ENCODE assay signal across 17 mouse cellular contexts in genomic region chr1:134080881-134081450, GRCm38 (mm10). TPM values are rescaled to one million over a fixed set of nuclear protein-coding genes. Genes with fewer than 3 reads are reported as not detected.
A peak's percentile ranks its signal among the peaks of the same experiment; 100 is the strongest.
DNase-seq lines count a peak whose midpoint lies in the region; ATAC-seq and TF ChIP-seq lines count a peak whose summit lies in the region.
"Had no signal": no experiment of that assay in that cellular context is flagged by ENCODE, and none has a peak within 500 bp of the region (broad histone marks: within the 10 kb centered on the region; RNA-seq: fewer than 3 reads in every experiment).

No protein-coding gene starts in this region.

- H3K4me2 ChIP-seq in kidney, embryonic 16.5 days (replicated peaks; ENCODE audit: low read depth, low read length) = no peak overlapping the region
- H3K4me2 ChIP-seq in lung, embryonic 15.5 days = no peak overlapping the region
- H3K4me2 ChIP-seq: neural tube, embryonic 12.5 days; stomach, embryonic 15.5 days had no signal

- no peak for TF ChIP-seq POLR2A in heart, adult 2 months (IDR thresholded peaks at IDR 0.05; ENCODE audit: insufficient read depth, low read depth, low read length)
- no peak for TF ChIP-seq POLR2A in kidney, adult 2 months (IDR thresholded peaks at IDR 0.05; ENCODE audit: low read depth, low read length)

- no peak for TF ChIP-seq CTCF in heart, adult 2 months (IDR thresholded peaks at IDR 0.05)
- no peak for TF ChIP-seq CTCF in kidney, adult 2 months (conservative IDR thresholded peaks at IDR 0.05; ENCODE audit: insufficient read depth, insufficient read length, low read depth, low read length)

- no peaks in the 10 kb centered on the region for H3K27me3 ChIP-seq in heart, adult 2 months (ENCODE audit: control insufficient read depth, insufficient read depth, low read length)
- H3K27me3 ChIP-seq in kidney, adult 2 months (replicated peaks; ENCODE audit: control insufficient read depth, insufficient read depth, low read length) = no peaks in the 10 kb centered on the region
- no peaks in the 10 kb centered on the region for H3K27me3 ChIP-seq in kidney, embryonic 16.5 days (ENCODE audit: insufficient read depth, low read length)
- no peaks in the 10 kb centered on the region for H3K27me3 ChIP-seq in lung, embryonic 15.5 days
- H3K27me3 ChIP-seq: neural tube, embryonic 12.5 days; stomach, embryonic 15.5 days had no signal

- H3K27ac ChIP-seq in heart, adult 2 months = peak overlapping the region; percentile 99
- H3K27ac ChIP-seq in kidney, adult 2 months (ENCODE audit: insufficient read depth, low read depth, low read length) = peak overlapping the region; percentile 21; the same call in 1 of the 2 replicates
- H3K27ac ChIP-seq in kidney, embryonic 16.5 days (ENCODE audit: low read length) = no peak overlapping the region
- peak overlapping the region; percentile 5; the same call in 1 of the 2 replicates for H3K27ac ChIP-seq in lung, embryonic 15.5 days

- peaks cover 2% of the 10 kb centered on the region for H3K79me2 ChIP-seq in heart, adult 2 months (replicated peaks; ENCODE audit: control insufficient read depth, insufficient read depth, low read length)

- no peak for ATAC-seq in kidney, embryonic 16.5 days (ENCODE audit: low FRiP score, low TSS enrichment)
- ATAC-seq in lung, embryonic 15.5 days (ENCODE audit: borderline replicate concordance, extremely low read depth, low FRiP score, low TSS enrichment) = no peak

- H3K4me1 ChIP-seq in heart, adult 2 months (ENCODE audit: control insufficient read depth, insufficient read depth, low read length) = peaks cover 33% of the 10 kb centered on the region
- peaks cover 14% of the 10 kb centered on the region; the same call in 1 of the 2 replicates for H3K4me1 ChIP-seq in kidney, adult 2 months (ENCODE audit: control insufficient read depth, insufficient read depth, low read length)
- H3K4me1 ChIP-seq in kidney, embryonic 16.5 days (ENCODE audit: insufficient read depth, low read length) = peaks cover 35% of the 10 kb centered on the region
- H3K4me1 ChIP-seq in lung, embryonic 15.5 days = peaks cover 68% of the 10 kb centered on the region

- H3K36me3 ChIP-seq in heart, adult 2 months (ENCODE audit: control insufficient read depth, insufficient read depth, low read length) = peaks cover 13% of the 10 kb centered on the region
- peaks cover 2% of the 10 kb centered on the region; the same call in 1 of the 2 replicates for H3K36me3 ChIP-seq in kidney, adult 2 months (ENCODE audit: control insufficient read depth, insufficient read depth, low read length)
- H3K36me3 ChIP-seq in kidney, embryonic 16.5 days (ENCODE audit: insufficient read depth, low read length) = no peaks in the 10 kb centered on the region; the same call in 1 of the 2 replicates
- H3K36me3 ChIP-seq in lung, embryonic 15.5 days = peaks cover 3% of the 10 kb centered on the region
- H3K36me3 ChIP-seq: stomach, embryonic 15.5 days had no signal

- WGBS in heart, adult 2 months = 61% methylated on average over 5 of the region's 5 CpGs
- WGBS in kidney, adult 2 months = 51% methylated on average over 5 of the region's 5 CpGs
- WGBS in kidney, embryonic 16.5 days = 80% methylated on average over 5 of the region's 5 CpGs
- WGBS in lung, embryonic 15.5 days = 71% methylated on average over 5 of the region's 5 CpGs

- intact Hi-C loops in heart, adult 2 months (cut with DNase I) = loop anchor here (1.0 kb wide), 1 partner anchor 11 kb away; no protein-coding TSS in a partner anchor

- H3K9ac ChIP-seq in heart, adult 2 months (ENCODE audit: low read depth, low read length) = no peak overlapping the region
- no peak overlapping the region for H3K9ac ChIP-seq in kidney, embryonic 16.5 days (replicated peaks; ENCODE audit: low read length)
- H3K9ac ChIP-seq in lung, embryonic 15.5 days = no peak overlapping the region
- H3K9ac ChIP-seq: neural tube, embryonic 12.5 days; stomach, embryonic 15.5 days had no signal

- peak; percentile 34 to 36 for DNase-seq in heart, adult 2 months
- no peak for DNase-seq in heart, postnatal 4 days
- DNase-seq in kidney, adult 2 months = peak; percentile 66
- DNase-seq in lung, postnatal 4 days = no peak
- DNase-seq in Muller cell, postnatal 12 days (ENCODE audit: inconsistent ontology term) = no peak
- DNase-seq: gastrocnemius, postnatal 14 days; kidney, postnatal 14 days; lung, postnatal 36 days; spleen, adult 18-20 months had no signal

- no peak overlapping the region for H3K4me3 ChIP-seq in heart, adult 2 months
- H3K4me3 ChIP-seq in kidney, adult 2 months (ENCODE audit: insufficient read depth, low read depth, low read length) = no peak overlapping the region
- no peak overlapping the region for H3K4me3 ChIP-seq in kidney, embryonic 16.5 days (ENCODE audit: low read length)
- H3K4me3 ChIP-seq in lung, embryonic 15.5 days = no peak overlapping the region
- H3K4me3 ChIP-seq: neural tube, embryonic 12.5 days; stomach, embryonic 15.5 days had no signal

- 0 out of 2 replicates have a peak, but pooled peaks have one; percentile 28 for TF ChIP-seq EP300 in heart, adult 2 months (IDR thresholded peaks at IDR 0.05; ENCODE audit: insufficient read depth, low read depth, low read length)

- no peaks in the 10 kb centered on the region for H3K9me3 ChIP-seq in kidney, embryonic 16.5 days (ENCODE audit: low read length)
- H3K9me3 ChIP-seq in lung, embryonic 15.5 days = no peaks in the 10 kb centered on the region
- H3K9me3 ChIP-seq: midbrain, embryonic 10.5 days; neural tube, embryonic 12.5 days; stomach, embryonic 15.5 days had no signal

RNA-seq across cellular contexts. Expression of gene Btg2, which starts 2.0 kb away (rescaled TPM):
- 10 to 100 TPM; 29.9 to 31.0 TPM for total RNA-seq in heart, adult 2 months (2021)
- polyA plus RNA-seq in heart, adult 2 months (2012; rRNA removed) = 33.5 and 35.9 TPM in 2 replicates
- total RNA-seq in heart, postnatal 4 days (2021) = 10 to 100 TPM; 27.5 to 36.2 TPM
- 20.3 and 23.7 TPM in 2 replicates for polyA plus RNA-seq in kidney, adult 2 months (2012; rRNA removed)
- polyA plus RNA-seq in kidney, embryonic 16.5 days (2015; fragmentation: Nextera tagmentation; extraction: Ambion mirVana) = 36.2 and 38.2 TPM in 2 replicates
- polyA plus RNA-seq in lung, embryonic 15.5 days (2015; fragmentation: Nextera tagmentation; extraction: Ambion mirVana) = 111 and 115 TPM in 2 replicates

RNA-seq across cellular contexts. Expression of gene Chit1, which starts 30.1 kb away (rescaled TPM):
- total RNA-seq in heart, adult 2 months (2021) = not detected
- polyA plus RNA-seq in heart, adult 2 months (2012; rRNA removed) = 0.16 TPM in 1 of 2 replicates, not detected in the other
- total RNA-seq in heart, postnatal 4 days (2021) = not detected
- polyA plus RNA-seq in kidney, adult 2 months (2012; rRNA removed) = not detected in 2 replicates
- 0.17 and 0.21 TPM in 2 replicates for polyA plus RNA-seq in kidney, embryonic 16.5 days (2015; fragmentation: Nextera tagmentation; extraction: Ambion mirVana)
- polyA plus RNA-seq in lung, embryonic 15.5 days (2015; fragmentation: Nextera tagmentation; extraction: Ambion mirVana) = 0.19 and 0.35 TPM in 2 replicates
- total RNA-seq: adrenal gland, postnatal 4 days; gastrocnemius, postnatal 14 days had no signal
- polyA plus RNA-seq: forebrain, embryonic 11.5 days; midbrain, embryonic 10.5 days had no signal

RNA-seq across cellular contexts. Expression of gene Fmod, which starts 43.9 kb away (rescaled TPM):
- 1 to 10 TPM; 9.3 to 9.4 TPM for total RNA-seq in heart, adult 2 months (2021)
- polyA plus RNA-seq in heart, adult 2 months (2012; rRNA removed) = 14.5 and 17.0 TPM in 2 replicates
- 10 to 100 TPM; 18.7 to 21.9 TPM for total RNA-seq in heart, postnatal 4 days (2021)
- polyA plus RNA-seq in kidney, adult 2 months (2012; rRNA removed) = 9.7 and 11.9 TPM in 2 replicates
- polyA plus RNA-seq in kidney, embryonic 16.5 days (2015; fragmentation: Nextera tagmentation; extraction: Ambion mirVana) = 12.5 and 17.1 TPM in 2 replicates
- polyA plus RNA-seq in lung, embryonic 15.5 days (2015; fragmentation: Nextera tagmentation; extraction: Ambion mirVana) = 193 and 195 TPM in 2 replicates
- total RNA-seq: monocyte, adult 5-6 weeks had no signal

Comparison
In these comparisons a context has a peak if more than half of its experiments do, and no peak if none do; other contexts are left out.
1. DNase-seq: peak in heart, adult 2 months (2 of 2) and kidney, adult 2 months (single experiment); none in heart, postnatal 4 days (single experiment), lung, postnatal 4 days (0 of 2) and Muller cell, postnatal 12 days (single experiment).
2. RNA of gene Fmod, which starts 43.9 kb away (polyA plus RNA-seq): 193 to 195 TPM in lung, embryonic 15.5 days; 12.5 to 17.1 TPM in kidney, embryonic 16.5 days, 14.5 to 17.0 TPM in heart, adult 2 months and 9.7 to 11.9 TPM in kidney, adult 2 months; every median in the first group is over 10 times any median in the second.